Mouse (Mus musculus) lung, postnatal 0 days (tissue): ENCODE data around the gene Adgrl3. TPM values are rescaled to one million over a fixed set of nuclear protein-coding genes. Genes with fewer than 3 reads are reported as not detected.

Source experiments
- ATAC-seq: fragments of 200-750 bp; cut with Nextera tagmentation; 2 replicates; pipeline ENCODE4 v1.8.0; 2017; ENCODE audit warnings: moderate library complexity
- DNase-seq: peaks from one replicate; pipeline ENCODE4 v3.0.0-alpha.2; 2016; ENCODE audit warnings: low spot score
- H3K27ac ChIP-seq: fragments of 300-500 bp; sonication (generic); 2 replicates; pipeline ENCODE4 v1.5.1; 2014; ENCODE audit warnings: antibody characterized with exemption, mild to moderate bottlenecking, low read length, mixed read lengths
- H3K27me3 ChIP-seq: fragments of 300-500 bp; sonication (generic); replicated peaks from 2 replicates; pipeline ENCODE4 v1.6.1; 2014; ENCODE audit warnings: low read length, mixed read lengths; ENCODE audit not compliant: insufficient read depth
- H3K36me3 ChIP-seq: fragments of 300-500 bp; sonication (generic); 2 replicates; pipeline ENCODE4 v1.6.1; 2014; ENCODE audit warnings: low read length, mixed read lengths; ENCODE audit not compliant: insufficient read depth
- H3K4me1 ChIP-seq: fragments of 300-500 bp; sonication (generic); 2 replicates; pipeline ENCODE4 v1.6.1; 2014; ENCODE audit warnings: antibody characterized with exemption, low read depth, low read length, mixed read lengths; ENCODE audit not compliant: insufficient read depth
- H3K4me2 ChIP-seq: fragments of 300-500 bp; sonication (generic); replicated peaks from 2 replicates; pipeline ENCODE4 v1.6.1; 2014; ENCODE audit warnings: low read depth, mild to moderate bottlenecking, low read length, moderate library complexity, mixed read lengths
- H3K4me3 ChIP-seq: fragments of 300-500 bp; sonication (generic); 2 replicates; pipeline ENCODE4 v1.5.1; 2014; ENCODE audit warnings: low read depth, low read length
- H3K9ac ChIP-seq: fragments of 300-500 bp; sonication (generic); replicated peaks from 2 replicates; pipeline ENCODE4 v1.6.1; 2014; ENCODE audit warnings: low read depth, mild to moderate bottlenecking
- H3K9me3 ChIP-seq: fragments of 300-500 bp; sonication (generic); 2 replicates; pipeline ENCODE4 v1.6.1; 2016; ENCODE audit warnings: low read length, mixed read lengths
- CTCF ChIP-seq: IDR thresholded peaks from 2 replicates; pipeline ENCODE4 v1.5.1; 2016; ENCODE audit warnings: antibody characterized with exemption, mild to moderate bottlenecking
- EP300 ChIP-seq: IDR thresholded peaks from 2 replicates; pipeline ENCODE4 v1.6.1; 2016; ENCODE audit warnings: antibody characterized with exemption, mild to moderate bottlenecking, control low read depth
- WGBS: fragments of 180-500 bp; shearing (Covaris S2); extraction: QIAGEN DNeasy Blood & Tissue Kit; methylation state at CpG from one replicate; pipeline ENCODE4 v1.1.7; 2014; 5-methylcytosine and 5-hydroxymethylcytosine counted together
- polyA plus RNA-seq: library from polyadenylated mRNA; unstranded; fragments of >200 nt; fragmentation: Nextera tagmentation; extraction: Ambion mirVana; gene quantifications from 2 replicates; pipeline ENCODE4 v1.2.1, GENCODE M21; 2015

Adgrl3 gene
- polyA plus RNA-seq, 1 experiment from 2014 or later, result 13.5 TPM

DNA sequence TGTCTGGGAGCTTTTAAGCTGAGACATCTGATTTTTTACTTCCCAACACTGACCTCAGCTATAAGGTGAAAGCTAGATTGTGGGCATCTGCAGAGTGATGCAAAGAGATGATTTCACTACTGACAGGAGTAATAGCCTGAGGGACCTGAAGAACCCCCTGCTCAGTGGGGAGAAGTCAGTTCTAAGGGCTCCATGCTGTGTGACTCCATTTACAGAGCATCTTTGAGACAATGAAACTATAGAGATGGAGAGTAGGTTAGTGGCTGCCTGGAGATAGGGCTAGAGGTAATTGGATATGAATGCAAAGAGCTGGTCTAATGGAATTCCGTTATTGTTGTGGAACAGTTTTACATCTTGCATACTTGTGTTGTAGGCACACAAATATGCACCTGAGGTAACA, 603.9 kb downstream of the Adgrl3 start:
- H3K9me3 ChIP-seq, result no peaks in the 10 kb centered on the region
- WGBS, result 53% methylated on average over 1 of the region's 1 CpGs
- ATAC-seq (no peak), DNase-seq (no peak)
- H3K9ac ChIP-seq, result no peak overlapping the region
- TF ChIP-seq EP300 (no peak), CTCF (no peak)
- H3K27me3 ChIP-seq, result no peaks in the 10 kb centered on the region
- no peak overlapping the region for H3K4me2 ChIP-seq
- no peak overlapping the region for H3K4me3 ChIP-seq
- H3K4me1 ChIP-seq, result no peaks in the 10 kb centered on the region
- H3K36me3 ChIP-seq, result no peaks in the 10 kb centered on the region
- H3K27ac ChIP-seq, result no peak overlapping the region

DNA sequence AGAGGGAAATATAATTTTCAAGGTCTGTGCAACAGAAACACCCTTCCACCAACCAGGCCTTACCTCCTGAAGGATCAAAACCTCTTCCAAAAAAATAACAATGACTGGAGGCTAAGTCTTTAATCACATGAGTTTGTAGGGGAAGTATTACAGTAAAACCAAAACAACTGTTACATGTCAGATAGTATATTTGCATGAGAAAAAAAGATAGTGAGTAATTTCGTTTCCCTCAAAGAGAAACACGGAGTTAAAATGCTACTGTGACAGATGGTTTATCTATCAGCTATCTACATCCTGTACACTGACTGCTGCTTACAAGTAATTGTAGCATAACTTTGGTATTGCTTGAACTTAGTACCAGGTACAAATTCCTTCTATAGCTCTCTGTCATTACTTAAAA, 616.2 kb downstream of the Adgrl3 start:
- H3K4me2 ChIP-seq, result no peak overlapping the region
- no peak for DNase-seq
- no peak for TF ChIP-seq CTCF
- H3K27ac ChIP-seq, result no peak overlapping the region
- ATAC-seq, result no peak
- no peaks in the 10 kb centered on the region for H3K36me3 ChIP-seq
- H3K9ac ChIP-seq, result no peak overlapping the region
- no peaks in the 10 kb centered on the region for H3K9me3 ChIP-seq
- no peaks in the 10 kb centered on the region for H3K4me1 ChIP-seq
- no peak overlapping the region for H3K4me3 ChIP-seq
- 45% methylated on average over 2 of the region's 2 CpGs for WGBS
- H3K27me3 ChIP-seq, result no peaks in the 10 kb centered on the region

DNA sequence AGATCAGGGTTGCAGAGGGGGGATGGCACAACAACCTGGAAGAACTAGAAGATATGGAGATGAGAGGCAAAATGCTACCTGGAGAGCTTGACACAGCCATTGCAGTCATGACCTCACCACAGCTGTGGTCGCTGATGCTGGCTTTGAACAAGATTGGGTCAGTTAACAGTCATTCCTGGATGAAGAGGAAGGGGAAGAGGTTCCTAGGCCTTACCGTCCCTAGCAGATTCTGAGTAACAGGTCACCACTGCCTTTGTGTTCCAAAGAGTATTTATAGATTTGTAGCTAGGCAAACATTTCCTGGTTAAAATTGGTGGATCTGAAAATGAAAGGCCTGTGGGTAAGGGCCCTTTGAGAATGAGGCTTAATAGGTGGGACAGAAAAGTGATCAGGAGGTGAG, 618.5 kb downstream of the Adgrl3 start:
- Histone ChIP-seq H3K27ac (no peak overlapping the region), H3K4me1 (no peaks in the 10 kb centered on the region), H3K36me3 (no peaks in the 10 kb centered on the region), H3K9me3 (no peaks in the 10 kb centered on the region), H3K27me3 (no peaks in the 10 kb centered on the region), H3K4me3 (no peak overlapping the region), H3K9ac (no peak overlapping the region), H3K4me2 (no peak overlapping the region)
- DNase-seq (no peak), ATAC-seq (no peak)
- WGBS, result 90% methylated on average over 2 of the region's 2 CpGs
- TF ChIP-seq EP300, result no peak
- no peak for TF ChIP-seq CTCF

DNA sequence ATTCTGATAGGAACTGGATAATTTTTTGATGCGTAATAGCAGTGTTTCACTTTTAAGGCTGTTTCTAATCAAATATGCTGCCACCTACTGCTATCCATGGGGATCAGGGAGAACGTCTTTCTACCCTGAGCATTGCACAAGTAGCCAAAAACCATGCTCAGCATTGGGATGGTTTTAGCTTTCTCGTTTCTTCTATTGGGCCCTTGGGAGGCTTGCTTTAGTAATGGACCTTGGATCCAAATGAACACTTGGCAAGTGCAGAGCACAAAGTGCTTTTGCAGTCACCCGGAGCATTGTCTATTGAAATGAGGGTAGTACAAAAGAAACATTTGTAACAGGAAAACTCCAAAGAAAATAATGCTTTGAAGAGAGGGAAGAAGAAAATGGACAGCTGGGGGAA, 620.2 kb downstream of the Adgrl3 start:
- WGBS, result 75% methylated on average over 4 of the region's 4 CpGs
- Histone ChIP-seq H3K9ac (no peak overlapping the region), H3K4me1 (no peaks in the 10 kb centered on the region), H3K27ac (no peak overlapping the region), H3K4me2 (no peak overlapping the region), H3K9me3 (no peaks in the 10 kb centered on the region), H3K4me3 (no peak overlapping the region), H3K36me3 (no peaks in the 10 kb centered on the region), H3K27me3 (no peaks in the 10 kb centered on the region)
- DNase-seq, result no peak
- TF ChIP-seq CTCF (no peak), EP300 (no peak)
- no peak for ATAC-seq

DNA sequence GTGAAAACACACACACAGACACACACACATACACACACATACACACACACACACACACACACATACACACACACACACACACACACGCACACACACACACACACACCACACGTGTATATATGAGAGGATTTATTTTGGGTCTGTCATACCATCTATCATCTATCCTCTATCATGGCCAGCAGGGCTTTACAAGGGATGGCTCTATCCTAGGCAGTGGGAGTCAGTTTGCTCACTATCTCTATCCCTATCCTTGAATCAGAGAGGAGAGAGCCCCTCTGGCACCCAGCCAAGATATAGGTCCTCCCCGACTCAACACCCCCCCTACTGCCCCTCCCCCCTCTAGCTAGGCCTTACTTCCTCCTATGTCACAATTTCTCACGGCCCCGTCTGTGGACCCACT, 625.6 kb downstream of the Adgrl3 start:
- WGBS, result 67% methylated on average over 5 of the region's 5 CpGs
- Histone ChIP-seq H3K4me2 (no peak overlapping the region), H3K36me3 (no peaks in the 10 kb centered on the region), H3K9ac (no peak overlapping the region), H3K4me3 (no peak overlapping the region), H3K4me1 (no peaks in the 10 kb centered on the region), H3K9me3 (no peaks in the 10 kb centered on the region), H3K27me3 (no peaks in the 10 kb centered on the region), H3K27ac (no peak overlapping the region)
- no peak for TF ChIP-seq EP300
- no peak for TF ChIP-seq CTCF
- DNase-seq, result no peak
- no peak for ATAC-seq

DNA sequence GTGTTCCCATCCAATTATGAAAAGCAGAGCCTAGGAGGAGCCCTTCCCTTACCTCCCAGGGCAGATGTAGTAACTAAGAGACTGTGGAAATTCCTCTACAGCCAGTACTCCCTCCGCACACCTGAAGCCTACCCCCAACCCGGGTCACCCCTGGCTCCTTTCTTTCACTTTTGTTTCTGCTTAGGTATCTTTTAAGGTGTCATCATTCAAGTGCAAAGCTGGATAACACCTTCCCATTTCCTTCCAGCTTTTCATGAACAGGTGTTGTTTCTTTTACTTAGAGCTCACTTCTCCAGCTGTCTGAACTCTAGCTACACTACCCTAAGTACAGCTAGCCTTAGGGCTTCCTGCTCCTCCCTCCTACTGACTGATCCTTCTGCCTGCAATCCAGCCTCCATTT, 634.0 kb downstream of the Adgrl3 start:
- WGBS, result 63% methylated on average over 2 of the region's 2 CpGs
- Histone ChIP-seq H3K9me3 (no peaks in the 10 kb centered on the region), H3K4me1 (no peaks in the 10 kb centered on the region), H3K4me3 (no peak overlapping the region), H3K4me2 (no peak overlapping the region), H3K27me3 (no peaks in the 10 kb centered on the region), H3K27ac (no peak overlapping the region), H3K9ac (no peak overlapping the region), H3K36me3 (no peaks in the 10 kb centered on the region)
- no peak for TF ChIP-seq EP300
- no peak for TF ChIP-seq CTCF
- DNase-seq, result no peak
- no peak for ATAC-seq
